Mouse (Mus musculus): ENCODE measurements around the gene Ybx2. TPM values are rescaled to one million over a fixed set of nuclear protein-coding genes. Genes with fewer than 3 reads are reported as not detected.

The Ybx2 gene
- polyA plus RNA-seq, 1 experiment from 2014 or later = 6.7 TPM

Small RNA genes lying within 50 kb of the gene (microRNA-seq; reads per million reads assigned to microRNA genes)
- not detected for gene Gm44349

Other genes with a start within 250 kb of the Ybx2 start
- 3.5 and 5.0 TPM in 2 replicates for gene Tnfsf12, start 239.9 kb upstream of the Ybx2 start, polyA plus RNA-seq (2015; fragmentation: Nextera tagmentation; extraction: Ambion mirVana)
- gene Tnfsfm13, start 239.7 kb upstream of the Ybx2 start, polyA plus RNA-seq (2015; fragmentation: Nextera tagmentation; extraction: Ambion mirVana) = 1.2 and 1.9 TPM in 2 replicates
- 15.6 and 16.6 TPM in 2 replicates for gene Polr2a, start 177.2 kb upstream of the Ybx2 start, polyA plus RNA-seq (2015; fragmentation: Nextera tagmentation; extraction: Ambion mirVana)
- 0.51 and 0.66 TPM in 2 replicates for gene Slc35g3, start 173.8 kb upstream of the Ybx2 start, polyA plus RNA-seq (2015; fragmentation: Nextera tagmentation; extraction: Ambion mirVana)
- 5.2 and 5.3 TPM in 2 replicates for gene Zbtb4, start 169.9 kb upstream of the Ybx2 start, polyA plus RNA-seq (2015; fragmentation: Nextera tagmentation; extraction: Ambion mirVana)
- gene Chrnb1, start 139.9 kb upstream of the Ybx2 start, polyA plus RNA-seq (2015; fragmentation: Nextera tagmentation; extraction: Ambion mirVana) = 1.2 and 2.2 TPM in 2 replicates
- 5.7 and 7.1 TPM in 2 replicates for gene Fgf11, start 133.9 kb upstream of the Ybx2 start, polyA plus RNA-seq (2015; fragmentation: Nextera tagmentation; extraction: Ambion mirVana)
- 1.1 and 2.0 TPM in 2 replicates for gene Tmem102, start 130.2 kb upstream of the Ybx2 start, polyA plus RNA-seq (2015; fragmentation: Nextera tagmentation; extraction: Ambion mirVana)
- not detected in 2 replicates for gene Gm39566, start 120.5 kb upstream of the Ybx2 start, polyA plus RNA-seq (2015; fragmentation: Nextera tagmentation; extraction: Ambion mirVana)
- gene Spem2, start 117.3 kb upstream of the Ybx2 start, polyA plus RNA-seq (2015; fragmentation: Nextera tagmentation; extraction: Ambion mirVana) = not detected in 2 replicates
- gene Spem1, start 113.6 kb upstream of the Ybx2 start, polyA plus RNA-seq (2015; fragmentation: Nextera tagmentation; extraction: Ambion mirVana) = 0.21 and 0.34 TPM in 2 replicates
- 20.9 and 21.0 TPM in 2 replicates for gene Nlgn2, start 98.0 kb upstream of the Ybx2 start, polyA plus RNA-seq (2015; fragmentation: Nextera tagmentation; extraction: Ambion mirVana)
- 375 and 391 TPM in 2 replicates for gene Tmem256, start 97.3 kb upstream of the Ybx2 start, polyA plus RNA-seq (2015; fragmentation: Nextera tagmentation; extraction: Ambion mirVana)
- 46.0 and 47.5 TPM in 2 replicates for gene Plscr3, start 89.4 kb upstream of the Ybx2 start, polyA plus RNA-seq (2015; fragmentation: Nextera tagmentation; extraction: Ambion mirVana)
- gene Tnk1, start 77.1 kb upstream of the Ybx2 start, polyA plus RNA-seq (2015; fragmentation: Nextera tagmentation; extraction: Ambion mirVana) = 0.10 and 0.12 TPM in 2 replicates
- not detected in 2 replicates for gene Tmem95, start 57.8 kb upstream of the Ybx2 start, polyA plus RNA-seq (2015; fragmentation: Nextera tagmentation; extraction: Ambion mirVana)
- gene Kctd11, start 54.4 kb upstream of the Ybx2 start, polyA plus RNA-seq (2015; fragmentation: Nextera tagmentation; extraction: Ambion mirVana) = 2.0 and 2.4 TPM in 2 replicates
- gene Acap1, start 40.3 kb upstream of the Ybx2 start, polyA plus RNA-seq (2015; fragmentation: Nextera tagmentation; extraction: Ambion mirVana) = 0.52 and 0.58 TPM in 2 replicates
- gene 2810408A11Rik, start 34.8 kb upstream of the Ybx2 start, polyA plus RNA-seq (2015; fragmentation: Nextera tagmentation; extraction: Ambion mirVana) = 8.8 TPM in 2 replicates
- gene Neurl4, start 34.7 kb upstream of the Ybx2 start, polyA plus RNA-seq (2015; fragmentation: Nextera tagmentation; extraction: Ambion mirVana) = 16.6 and 19.9 TPM in 2 replicates
- gene Gps2, start 21.9 kb upstream of the Ybx2 start, polyA plus RNA-seq (2015; fragmentation: Nextera tagmentation; extraction: Ambion mirVana) = 68.4 and 69.9 TPM in 2 replicates
- 1,083 and 1,119 TPM in 2 replicates for gene Eif5a, start 13.8 kb upstream of the Ybx2 start, polyA plus RNA-seq (2015; fragmentation: Nextera tagmentation; extraction: Ambion mirVana)
- gene Slc2a4, start 12.4 kb downstream of the Ybx2 start, polyA plus RNA-seq (2015; fragmentation: Nextera tagmentation; extraction: Ambion mirVana) = 3.4 and 4.1 TPM in 2 replicates
- 0.34 and 1.0 TPM in 2 replicates for gene Cldn7, start 29.0 kb downstream of the Ybx2 start, polyA plus RNA-seq (2015; fragmentation: Nextera tagmentation; extraction: Ambion mirVana)
- gene Ctdnep1, start 45.4 kb downstream of the Ybx2 start, polyA plus RNA-seq (2015; fragmentation: Nextera tagmentation; extraction: Ambion mirVana) = 23.5 and 27.1 TPM in 2 replicates
- 163 and 174 TPM in 2 replicates for gene Elp5, start 46.7 kb downstream of the Ybx2 start, polyA plus RNA-seq (2015; fragmentation: Nextera tagmentation; extraction: Ambion mirVana)
- gene Gabarap, start 55.3 kb downstream of the Ybx2 start, polyA plus RNA-seq (2015; fragmentation: Nextera tagmentation; extraction: Ambion mirVana) = 561 and 571 TPM in 2 replicates
- 56.1 and 62.2 TPM in 2 replicates for gene Phf23, start 60.0 kb downstream of the Ybx2 start, polyA plus RNA-seq (2015; fragmentation: Nextera tagmentation; extraction: Ambion mirVana)
- gene Dvl2, start 64.8 kb downstream of the Ybx2 start, polyA plus RNA-seq (2015; fragmentation: Nextera tagmentation; extraction: Ambion mirVana) = 26.4 and 28.7 TPM in 2 replicates
- gene Acadvl, start 79.6 kb downstream of the Ybx2 start, polyA plus RNA-seq (2015; fragmentation: Nextera tagmentation; extraction: Ambion mirVana) = 58.0 and 62.2 TPM in 2 replicates
- 23.8 and 24.1 TPM in 2 replicates for gene Dlg4, start 81.1 kb downstream of the Ybx2 start, polyA plus RNA-seq (2015; fragmentation: Nextera tagmentation; extraction: Ambion mirVana)
- 2.8 and 4.7 TPM in 2 replicates for gene Asgr1, start 118.3 kb downstream of the Ybx2 start, polyA plus RNA-seq (2015; fragmentation: Nextera tagmentation; extraction: Ambion mirVana)
- gene Asgr2, start 156.8 kb downstream of the Ybx2 start, polyA plus RNA-seq (2015; fragmentation: Nextera tagmentation; extraction: Ambion mirVana) = not detected in 2 replicates
- gene Mgl2, start 194.5 kb downstream of the Ybx2 start, polyA plus RNA-seq (2015; fragmentation: Nextera tagmentation; extraction: Ambion mirVana) = 1.4 and 1.6 TPM in 2 replicates
- gene Clec10a, start 220.4 kb downstream of the Ybx2 start, polyA plus RNA-seq (2015; fragmentation: Nextera tagmentation; extraction: Ambion mirVana) = 0.64 and 1.3 TPM in 2 replicates